Mouse (Mus musculus) megakaryocyte, embryonic 14.5 days (primary cell): ENCODE data around the gene Gm28635.

Experiments
- FLI1 ChIP-seq: IDR thresholded peaks from 2 replicates; pipeline ENCODE4 v1.6.1; 2012; ENCODE audit warnings: low read length, inconsistent platforms, mixed read lengths
- GATA1 ChIP-seq: IDR thresholded peaks from 3 replicates; pipeline ENCODE4 v1.6.1; 2012; ENCODE audit warnings: mixed read lengths, low read length, inconsistent platforms, borderline replicate concordance

DNA sequence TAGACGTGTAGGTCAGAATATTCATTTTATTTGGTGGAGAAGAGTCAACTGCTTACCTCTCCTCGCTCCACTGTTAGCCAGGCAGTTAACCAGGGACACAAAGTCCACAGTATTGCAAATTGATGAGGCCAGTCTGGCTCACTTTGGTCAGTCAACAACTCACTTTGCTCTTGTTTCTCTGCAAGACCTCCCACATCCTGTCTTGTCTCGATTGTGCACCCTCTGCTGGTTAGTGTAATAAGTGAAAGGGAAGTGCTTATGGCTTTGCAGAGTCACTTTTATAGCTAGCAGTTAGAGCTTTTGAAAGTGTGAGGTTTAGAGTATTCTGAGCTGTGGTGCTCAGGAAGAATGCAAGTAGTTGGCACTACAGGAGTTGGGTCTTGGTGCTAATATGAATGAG, 17.6 kb downstream of the Gm28635 start:
- TF ChIP-seq GATA1 (no peak), FLI1 (no peak)
